Mouse (Mus musculus) pancreas, adult 10 weeks (tissue): ENCODE measurements around the gene Cnrip1. TPM values are rescaled to one million over a fixed set of nuclear protein-coding genes. Genes with fewer than 3 reads are reported as not detected.

ENCODE experiments used
- polyA plus RNA-seq: library from polyadenylated mRNA; stranded (reverse); fragments of 350-450 nt; fragmentation: Illumina TruSeq; extraction: RNeasy Lipid Tissue Mini Kit (QIAGEN cat#74804); gene quantifications from one replicate; pipeline ENCODE4 v1.2.3, GENCODE M21; 2015; ENCODE audit warnings: low read depth, low replicate concordance; ENCODE audit not compliant: insufficient read depth

Gene Cnrip1
- 2.5 TPM for polyA plus RNA-seq

GRCm38 (mm10) chr11:17051545-17052475 lies at the start of gene Cnrip1, which contains the start of gene Plek:
TSS of gene Cnrip1 (plus strand) at chr11:17051586.
TSS of gene Plek (minus strand) at chr11:17052381.

Other genes starting within 250 kb of the Cnrip1 start
- not detected for gene Fbxo48, start 100.2 kb upstream of the Cnrip1 start, polyA plus RNA-seq
- gene Plek, start 795 bp downstream of the Cnrip1 start, polyA plus RNA-seq, result 1.4 TPM
- gene Ppp3r1, start 107.7 kb downstream of the Cnrip1 start, polyA plus RNA-seq, result 12.6 TPM
- gene Wdr92, start 130.5 kb downstream of the Cnrip1 start, polyA plus RNA-seq, result 2.0 TPM
- 5.2 TPM for gene Pno1, start 160.0 kb downstream of the Cnrip1 start, polyA plus RNA-seq
- 17.9 TPM for gene C1d, start 206.0 kb downstream of the Cnrip1 start, polyA plus RNA-seq